Mouse (Mus musculus) stomach, postnatal 0 days (tissue): ENCODE results near the gene Zbtb25. TPM values are rescaled to one million over a fixed set of nuclear protein-coding genes. Genes with fewer than 3 reads are reported as not detected.

Experiments
- ATAC-seq: fragments of 200-750 bp; cut with Nextera tagmentation; 2 replicates; pipeline ENCODE4 v1.8.0; 2017; ENCODE audit not compliant: low FRiP score, low TSS enrichment
- DNase-seq: peaks from one replicate; pipeline ENCODE4 v3.0.0-alpha.2; 2016; ENCODE audit warnings: low spot score
- H3K27ac ChIP-seq: fragments of 300-500 bp; sonication (generic); replicated peaks from 2 replicates; pipeline ENCODE4 v1.5.1; 2014; ENCODE audit warnings: mild to moderate bottlenecking, control low read depth
- H3K27me3 ChIP-seq: fragments of 300-500 bp; sonication (generic); 2 replicates; pipeline ENCODE4 v1.6.1; 2014; ENCODE audit warnings: low read length; ENCODE audit not compliant: control insufficient read depth, insufficient read depth
- H3K36me3 ChIP-seq: fragments of 300-500 bp; sonication (generic); 2 replicates; pipeline ENCODE4 v1.6.1; 2014; ENCODE audit warnings: low read length, mixed read lengths; ENCODE audit not compliant: control insufficient read depth, insufficient read depth
- H3K4me1 ChIP-seq: fragments of 300-500 bp; sonication (generic); replicated peaks from 2 replicates; pipeline ENCODE4 v1.6.1; 2014; ENCODE audit warnings: antibody characterized with exemption; ENCODE audit not compliant: control insufficient read depth, insufficient read depth
- H3K4me2 ChIP-seq: fragments of 300-500 bp; sonication (generic); replicated peaks from 2 replicates; pipeline ENCODE4 v1.6.1; 2014; ENCODE audit warnings: low read depth, mild to moderate bottlenecking, control low read depth, moderate library complexity
- H3K4me3 ChIP-seq: fragments of 300-500 bp; sonication (generic); 2 replicates; pipeline ENCODE4 v1.5.1; 2014; ENCODE audit warnings: low read depth, low read length, control low read depth
- H3K9ac ChIP-seq: fragments of 300-500 bp; sonication (generic); 2 replicates; pipeline ENCODE4 v1.6.1; 2014; ENCODE audit warnings: mild to moderate bottlenecking, low read length, control low read depth, mixed read lengths
- H3K9me3 ChIP-seq: fragments of 300-500 bp; sonication (generic); 2 replicates; pipeline ENCODE4 v1.6.1; 2016; ENCODE audit warnings: low read length; ENCODE audit not compliant: control insufficient read depth
- CTCF ChIP-seq: IDR thresholded peaks from 2 replicates; pipeline ENCODE4 v1.5.1; 2016; ENCODE audit warnings: antibody characterized with exemption, low read depth, mild to moderate bottlenecking, moderate library complexity
- EP300 ChIP-seq: optimal IDR thresholded peaks from 2 replicates; pipeline ENCODE3; 2016; ENCODE audit warnings: antibody characterized with exemption
- WGBS: fragments of 180-500 bp; shearing (Covaris S2); extraction: QIAGEN DNeasy Blood & Tissue Kit; methylation state at CpG from one replicate; pipeline ENCODE4 v1.1.7; 2014; 5-methylcytosine and 5-hydroxymethylcytosine counted together
- polyA plus RNA-seq: library from polyadenylated mRNA; unstranded; fragments of >200 nt; fragmentation: Nextera tagmentation; extraction: Ambion mirVana; gene quantifications from 2 replicates; pipeline ENCODE4 v1.2.1, GENCODE M21; 2015

Gene Zbtb25
- polyA plus RNA-seq, 1 experiment from 2014 or later = 7.4 TPM

DNA sequence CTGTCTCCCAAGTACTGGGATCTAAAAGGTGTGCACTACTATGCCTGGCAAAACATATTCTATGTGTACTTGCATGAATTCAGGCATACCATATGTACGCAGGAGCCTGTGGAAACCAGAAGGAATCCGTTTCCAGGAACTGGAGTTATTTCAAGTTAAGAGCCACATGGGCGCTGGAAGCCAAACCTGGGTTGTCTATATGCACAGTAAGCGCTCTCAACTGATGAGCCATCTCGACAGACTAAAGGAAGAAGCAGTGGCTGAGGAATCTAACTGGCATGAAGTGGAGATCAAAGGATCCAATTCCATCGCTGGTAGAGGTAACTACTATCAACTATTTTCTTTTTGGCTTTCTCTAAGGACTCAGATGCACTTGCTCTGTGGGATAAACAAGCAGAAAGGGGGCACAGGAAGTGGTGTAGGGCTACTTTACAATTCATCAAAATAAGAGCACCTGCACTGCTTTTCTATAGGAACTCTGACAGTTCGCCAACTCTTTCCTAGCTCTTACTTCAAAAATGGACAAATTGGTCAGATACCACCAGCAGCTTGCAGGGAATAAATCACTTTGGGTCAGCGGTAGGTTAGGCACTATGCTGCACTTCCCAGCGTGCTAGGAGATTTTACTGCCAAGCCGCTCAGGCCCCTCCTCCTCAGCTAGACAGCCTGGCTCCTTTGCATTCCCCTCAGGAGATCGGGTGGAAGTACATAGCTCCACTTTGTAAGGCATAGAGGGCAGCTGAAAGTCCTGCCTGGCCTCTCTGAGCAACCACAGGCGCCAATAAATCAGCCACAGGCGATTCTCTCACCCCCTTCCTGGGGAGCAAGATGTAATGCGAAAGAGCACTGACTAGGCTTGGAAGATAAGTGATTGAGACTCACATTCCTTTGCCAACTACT lies 2.1 kb downstream of the Zbtb25 start:
- Histone ChIP-seq H3K4me3 (peak overlapping the region; percentile 10; the same call in 1 of the 2 replicates), H3K27ac (no peak overlapping the region), H3K4me1 (0 out of 2 replicates have a peak, but pooled peaks cover 2% of the 10 kb centered on the region)

DNA sequence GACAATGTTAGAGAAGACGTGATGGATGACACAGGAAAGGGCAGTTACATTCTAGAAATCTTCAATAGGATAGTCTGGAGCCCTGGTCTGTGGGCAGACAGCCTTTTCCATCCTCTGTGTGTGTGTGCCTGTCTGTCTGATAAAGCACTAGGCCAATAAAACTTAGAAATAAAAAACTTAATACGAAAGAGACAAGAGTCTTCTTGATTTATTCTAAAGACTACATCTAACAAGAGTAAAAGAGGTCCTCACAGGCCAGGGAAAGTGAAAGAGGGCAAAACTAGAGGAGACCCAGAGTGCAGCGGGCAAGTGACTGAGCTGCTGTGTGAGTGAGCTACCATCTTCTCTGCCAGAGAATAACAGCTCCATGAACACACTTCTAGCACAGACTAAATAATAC lies 3.1 kb downstream of the Zbtb25 start:
- no peaks in the 10 kb centered on the region for H3K9me3 ChIP-seq
- no peak overlapping the region for H3K4me3 ChIP-seq
- DNase-seq (no peak), ATAC-seq (no peak)
- H3K9ac ChIP-seq = no peak overlapping the region
- H3K27me3 ChIP-seq = no peaks in the 10 kb centered on the region
- WGBS = 82% methylated on average over 3 of the region's 3 CpGs
- H3K27ac ChIP-seq = no peak overlapping the region
- 0 out of 2 replicates have a peak, but pooled peaks cover 2% of the 10 kb centered on the region for H3K4me1 ChIP-seq
- no peak for TF ChIP-seq CTCF
- H3K4me2 ChIP-seq = no peak overlapping the region
- no peaks in the 10 kb centered on the region for H3K36me3 ChIP-seq

More for the DNA sequence above, 2.1 kb downstream of the Zbtb25 start:
- H3K9ac ChIP-seq = peak overlapping the region; percentile 51; the same call in 1 of the 2 replicates
- TF ChIP-seq EP300 (no peak), CTCF (no peak)
- H3K36me3 ChIP-seq = no peaks in the 10 kb centered on the region
- WGBS = 28% methylated on average over 14 of the region's 14 CpGs
- H3K27me3 ChIP-seq = no peaks in the 10 kb centered on the region
- DNase-seq (no peak), ATAC-seq (no peak)
- H3K4me2 ChIP-seq = peak overlapping the region; percentile 18
- no peaks in the 10 kb centered on the region for H3K9me3 ChIP-seq

DNA sequence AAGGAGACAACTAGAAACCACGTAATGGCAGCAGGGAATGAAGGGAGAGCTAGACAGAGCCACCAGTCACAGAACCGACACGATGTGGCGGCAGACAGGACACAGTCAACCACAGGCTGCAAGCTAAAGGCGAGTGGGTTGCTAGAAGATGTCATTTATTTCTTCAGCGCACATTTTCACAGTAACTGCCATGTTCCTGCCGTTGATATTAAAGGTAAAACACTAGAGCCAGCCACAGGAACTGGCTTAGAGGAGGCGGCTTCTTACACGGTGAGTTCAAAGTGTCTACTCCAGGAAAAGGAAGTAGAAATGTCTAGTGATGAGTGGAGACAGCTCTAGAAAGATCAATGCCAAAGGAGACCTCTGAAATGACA lies 7.1 kb downstream of the Zbtb25 start:
- TF ChIP-seq CTCF (no peak), EP300 (no peak)
- Histone ChIP-seq H3K27me3 (no peaks in the 10 kb centered on the region), H3K27ac (no peak overlapping the region), H3K4me3 (no peak overlapping the region), H3K4me1 (no peaks in the 10 kb centered on the region), H3K9me3 (no peaks in the 10 kb centered on the region), H3K4me2 (no peak overlapping the region), H3K9ac (no peak overlapping the region), H3K36me3 (no peaks in the 10 kb centered on the region)
- no peak for ATAC-seq
- no peak for DNase-seq
- WGBS = 77% methylated on average over 9 of the region's 9 CpGs

DNA sequence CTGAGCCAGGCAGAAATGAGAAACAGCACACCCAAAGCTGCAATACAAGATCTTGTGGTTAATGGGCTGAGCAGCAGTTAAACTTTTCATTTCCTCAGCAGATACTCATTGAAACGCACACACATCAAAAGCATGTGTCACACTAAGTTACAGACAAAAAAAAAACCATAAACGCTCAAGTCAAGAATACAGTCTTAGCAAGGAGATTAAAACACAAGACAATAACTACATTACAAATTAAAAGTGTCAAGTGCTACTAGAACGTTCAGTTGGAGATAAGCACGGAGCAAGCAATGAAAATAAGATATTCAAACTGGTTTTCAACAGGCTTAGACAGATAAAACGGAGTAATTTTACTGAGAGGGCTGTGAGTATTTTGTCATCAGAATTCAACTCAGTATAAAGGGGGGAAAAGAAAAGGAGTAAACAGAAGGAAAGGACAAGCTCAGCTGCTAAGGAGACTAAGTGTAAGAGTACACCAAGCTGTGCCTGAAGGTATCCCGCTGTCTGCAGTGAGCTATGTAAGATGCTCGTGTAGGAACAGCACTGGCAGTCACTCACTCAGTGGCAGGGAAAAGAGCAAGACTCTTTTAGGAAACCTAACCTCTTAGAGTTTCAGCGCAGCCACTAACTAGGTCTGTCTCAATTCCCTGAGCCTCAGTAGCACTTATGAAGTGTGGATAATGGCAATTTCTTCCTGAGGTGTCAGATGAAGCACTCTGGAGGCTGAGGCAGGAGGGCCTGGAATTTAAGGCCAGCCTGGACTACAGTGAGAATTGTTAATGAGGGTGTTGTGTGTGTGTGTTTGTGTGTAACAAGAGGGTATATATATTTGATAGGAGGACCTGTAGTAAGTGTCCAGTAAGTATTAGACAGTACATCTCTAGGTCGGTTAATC lies 7.7 kb downstream of the Zbtb25 start:
- H3K9me3 ChIP-seq = no peaks in the 10 kb centered on the region
- no peaks in the 10 kb centered on the region for H3K4me1 ChIP-seq
- WGBS = 55% methylated on average over 9 of the region's 9 CpGs
- DNase-seq = no peak
- TF ChIP-seq EP300 (no peak), CTCF (no peak)
- no peak overlapping the region for H3K9ac ChIP-seq
- no peak overlapping the region for H3K4me3 ChIP-seq
- H3K27me3 ChIP-seq = no peaks in the 10 kb centered on the region
- H3K36me3 ChIP-seq = no peaks in the 10 kb centered on the region
- no peak overlapping the region for H3K27ac ChIP-seq
- no peak for ATAC-seq
- H3K4me2 ChIP-seq = no peak overlapping the region

DNA sequence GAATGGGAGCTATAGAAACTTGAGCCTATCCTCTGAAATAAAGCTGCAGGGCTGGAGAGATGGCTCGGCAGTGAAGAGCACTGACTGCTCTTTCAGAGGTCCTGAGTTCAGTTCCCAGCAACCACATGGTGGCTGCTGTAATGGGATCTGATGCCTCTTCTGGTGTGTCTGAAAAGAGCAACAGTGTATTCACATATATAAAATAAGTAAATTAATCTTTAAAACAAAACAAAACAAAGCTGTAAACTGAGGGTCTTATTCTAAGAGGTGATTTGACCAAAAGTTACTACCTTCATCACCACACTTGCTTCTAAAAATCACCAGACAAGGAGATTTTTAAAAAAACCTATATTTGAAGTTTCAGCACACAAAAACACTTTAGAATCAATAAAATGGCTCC lies 8.5 kb downstream of the Zbtb25 start:
- WGBS = 77% methylated on average over 1 of the region's 1 CpGs
- H3K27me3 ChIP-seq = no peaks in the 10 kb centered on the region
- TF ChIP-seq CTCF = no peak
- TF ChIP-seq EP300 = no peak
- no peak overlapping the region for H3K27ac ChIP-seq
- no peak overlapping the region for H3K4me3 ChIP-seq
- no peak for DNase-seq
- H3K36me3 ChIP-seq = no peaks in the 10 kb centered on the region
- H3K9me3 ChIP-seq = no peaks in the 10 kb centered on the region
- H3K9ac ChIP-seq = no peak overlapping the region
- H3K4me1 ChIP-seq = no peaks in the 10 kb centered on the region
- ATAC-seq = no peak
- no peak overlapping the region for H3K4me2 ChIP-seq
